Mouse (Mus musculus) heart, adult 2 months (tissue): ENCODE data around the gene Aacs.

ENCODE experiments used
- CTCF ChIP-seq: fragments of 200-600 bp; IDR thresholded peaks from 2 replicates; pipeline ENCODE4 v1.8.1; 2022; ENCODE audit warnings: antibody characterized with exemption, mild to moderate bottlenecking, moderate library complexity
- EP300 ChIP-seq: fragments of 200-500 bp; IDR thresholded peaks from 2 replicates; pipeline ENCODE4 v1.6.1; 2011; ENCODE audit warnings: low read depth, low read length, control low read depth; ENCODE audit not compliant: insufficient read depth
- POLR2A ChIP-seq: fragments of 200-500 bp; IDR thresholded peaks from 2 replicates; pipeline ENCODE4 v1.6.1; 2011; ENCODE audit warnings: mild to moderate bottlenecking, low read depth, low read length, control low read depth; ENCODE audit not compliant: insufficient read depth

GRCm38 (mm10) chr5:125488116-125488455 is 12.5 kb downstream of the Aacs start:
- TF ChIP-seq POLR2A (no peak), CTCF (peak; percentile 59), EP300 (no peak)
